ENCODE assay signal across 16 mouse cellular contexts in genomic region chr6:128490141-128490540, GRCm38 (mm10). TPM values are rescaled to one million over a fixed set of nuclear protein-coding genes. Genes with fewer than 3 reads are reported as not detected.
"Had no signal": no experiment of that assay in that cellular context is flagged by ENCODE, and none has a peak within 500 bp of the region (broad histone marks: within the 10 kb centered on the region; RNA-seq: fewer than 3 reads in every experiment).

No protein-coding gene starts in this region.

- H3K4me2 ChIP-seq: lung, embryonic 14.5 days; midbrain, embryonic 12.5 days; neural tube, embryonic 12.5 days; stomach, embryonic 15.5 days had no signal

- H3K27ac ChIP-seq: midbrain, embryonic 10.5 days; midbrain, embryonic 12.5 days; neural tube, embryonic 12.5 days; stomach, embryonic 15.5 days; stomach, postnatal 0 days had no signal

- H3K4me3 ChIP-seq: midbrain, embryonic 10.5 days; midbrain, embryonic 12.5 days; myocyte; neural tube, embryonic 12.5 days; stomach, embryonic 15.5 days had no signal

- H3K27me3 ChIP-seq: midbrain, embryonic 12.5 days; neural tube, embryonic 12.5 days; stomach, embryonic 15.5 days had no signal

- H3K36me3 ChIP-seq: midbrain, embryonic 10.5 days; midbrain, embryonic 12.5 days; neural tube, embryonic 12.5 days; stomach, embryonic 15.5 days had no signal

- ATAC-seq: midbrain, embryonic 16.5 days had no signal

- H3K9ac ChIP-seq: lung, embryonic 14.5 days; midbrain, embryonic 12.5 days; neural tube, embryonic 12.5 days; stomach, embryonic 15.5 days had no signal

- H3K4me1 ChIP-seq: midbrain, embryonic 10.5 days; midbrain, embryonic 12.5 days; neural tube, embryonic 12.5 days; stomach, embryonic 15.5 days had no signal

- H3K9me3 ChIP-seq: midbrain, embryonic 10.5 days; midbrain, embryonic 12.5 days; neural tube, embryonic 12.5 days; stomach, embryonic 15.5 days had no signal

- DNase-seq: lung, embryonic 14.5 days; lung, postnatal 10 days; lung, postnatal 4 days; midbrain, embryonic 14.5 days; right cerebral cortex, postnatal 14 days; thymus, adult 2 months; thymus, postnatal 25 days; thymus, postnatal 4 days had no signal

RNA-seq across cellular contexts. Expression of gene Pzp, which starts 36.4 kb away (rescaled TPM):
- polyA plus RNA-seq: midbrain, embryonic 10.5 days; midbrain, embryonic 12.5 days; midbrain, embryonic 16.5 days; myocyte; neural tube, embryonic 12.5 days; urinary bladder, adult 2 months had no signal
